Mouse (Mus musculus): Measurements from ENCODE around the gene Stk39. TPM values are rescaled to one million over a fixed set of nuclear protein-coding genes. Genes with fewer than 3 reads are reported as not detected.

Stk39 gene
- polyA plus RNA-seq, 1 experiment from 2014 or later = 77.2 TPM

GRCm38 (mm10) chr2:68435494-68436255, 36.4 kb downstream of the Stk39 start:
- Histone ChIP-seq H3K4me2 (peak overlapping the region; percentile 54), H3K27me3 (replicated peaks) (no peaks in the 10 kb centered on the region), H3K36me3 (peaks cover 4% of the 10 kb centered on the region; the same call in 1 of the 2 replicates), H3K9ac (0 out of 2 replicates have a peak overlapping the region, but pooled peaks have one; percentile 51), H3K4me1 (replicated peaks) (peaks cover 81% of the 10 kb centered on the region), H3K9me3 (replicated peaks) (no peaks in the 10 kb centered on the region), H3K27ac (ENCODE audit: poor library complexity, severe bottlenecking) (peak overlapping the region; percentile 88), H3K4me3 (peak overlapping the region; percentile 8; the same call in 1 of the 2 replicates)
- WGBS = 14% methylated on average over 15 of the region's 15 CpGs
- ATAC-seq (ENCODE audit: insufficient number of reproducible peaks, low FRiP score) = peak; percentile 19; the same call in 1 of the 2 replicates

DNA sequence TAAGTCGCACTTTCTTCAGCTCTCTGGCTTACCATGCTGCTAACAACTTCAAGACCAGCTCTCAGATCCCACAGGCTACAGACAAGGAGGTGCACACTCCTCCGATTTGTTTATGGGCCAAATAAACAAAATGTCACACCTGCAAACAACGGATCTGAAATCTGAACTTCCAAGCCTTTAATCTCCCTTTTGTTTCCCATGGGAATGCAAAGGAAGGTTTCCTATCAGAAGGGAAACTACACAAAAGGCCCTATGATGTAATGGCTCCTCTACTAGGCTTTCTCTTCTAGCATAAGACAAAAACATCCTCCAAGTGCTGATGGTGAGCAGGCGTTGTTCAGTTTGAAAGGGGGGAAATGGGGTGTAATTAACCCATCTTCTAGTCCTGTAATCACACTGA, 37.1 kb downstream of the Stk39 start:
- no peak for ATAC-seq (ENCODE audit: insufficient number of reproducible peaks, low FRiP score)
- no peaks in the 10 kb centered on the region for H3K27me3 ChIP-seq (replicated peaks)
- peaks cover 4% of the 10 kb centered on the region; the same call in 1 of the 2 replicates for H3K36me3 ChIP-seq
- H3K4me1 ChIP-seq (replicated peaks) = peaks cover 83% of the 10 kb centered on the region
- peak overlapping the region; percentile 56 for H3K27ac ChIP-seq (ENCODE audit: poor library complexity, severe bottlenecking)
- no peaks in the 10 kb centered on the region for H3K9me3 ChIP-seq (replicated peaks)
- 25% methylated on average over 4 of the region's 4 CpGs for WGBS
- no peak overlapping the region for H3K4me3 ChIP-seq
- H3K9ac ChIP-seq = 0 out of 2 replicates have a peak overlapping the region, but pooled peaks have one; percentile 23
- no peak overlapping the region for H3K4me2 ChIP-seq

GRCm38 (mm10) chr2:68434576-68434975, 37.5 kb downstream of the Stk39 start:
- no peak overlapping the region for H3K4me2 ChIP-seq
- H3K27me3 ChIP-seq (replicated peaks) = no peaks in the 10 kb centered on the region
- peaks cover under 1% of the 10 kb centered on the region; the same call in 1 of the 2 replicates for H3K36me3 ChIP-seq
- peak overlapping the region; percentile 56; the same call in 1 of the 2 replicates for H3K27ac ChIP-seq (ENCODE audit: poor library complexity, severe bottlenecking)
- 0 out of 2 replicates have a peak overlapping the region, but pooled peaks have one; percentile 23 for H3K9ac ChIP-seq
- no peak for ATAC-seq (ENCODE audit: insufficient number of reproducible peaks, low FRiP score)
- no peaks in the 10 kb centered on the region for H3K9me3 ChIP-seq (replicated peaks)
- no peak overlapping the region for H3K4me3 ChIP-seq
- 55% methylated on average over 5 of the region's 5 CpGs for WGBS
- H3K4me1 ChIP-seq (replicated peaks) = peaks cover 83% of the 10 kb centered on the region

GRCm38 (mm10) chr2:68433736-68434312, 38.2 kb downstream of the Stk39 start:
- H3K9me3 ChIP-seq (replicated peaks) = no peaks in the 10 kb centered on the region
- no peak overlapping the region for H3K4me2 ChIP-seq
- no peaks in the 10 kb centered on the region for H3K36me3 ChIP-seq
- WGBS = 62% methylated on average over 9 of the region's 9 CpGs
- H3K9ac ChIP-seq = peak overlapping the region; percentile 40; the same call in 1 of the 2 replicates
- no peak overlapping the region for H3K4me3 ChIP-seq
- H3K4me1 ChIP-seq (replicated peaks) = peaks cover 88% of the 10 kb centered on the region
- H3K27ac ChIP-seq (ENCODE audit: poor library complexity, severe bottlenecking) = peak overlapping the region; percentile 85
- H3K27me3 ChIP-seq (replicated peaks) = no peaks in the 10 kb centered on the region
- ATAC-seq (ENCODE audit: insufficient number of reproducible peaks, low FRiP score) = no peak

GRCm38 (mm10) chr2:68432834-68433233, 39.2 kb downstream of the Stk39 start:
- no peak overlapping the region for H3K4me3 ChIP-seq
- no peaks in the 10 kb centered on the region for H3K27me3 ChIP-seq (replicated peaks)
- H3K9ac ChIP-seq = no peak overlapping the region
- peak overlapping the region; percentile 12; the same call in 1 of the 2 replicates for H3K4me2 ChIP-seq
- peak overlapping the region; percentile 85 for H3K27ac ChIP-seq (ENCODE audit: poor library complexity, severe bottlenecking)
- H3K4me1 ChIP-seq (replicated peaks) = peaks cover 87% of the 10 kb centered on the region
- H3K36me3 ChIP-seq = no peaks in the 10 kb centered on the region
- no peaks in the 10 kb centered on the region for H3K9me3 ChIP-seq (replicated peaks)
- 17% methylated on average over 4 of the region's 4 CpGs for WGBS
- no peak for ATAC-seq (ENCODE audit: insufficient number of reproducible peaks, low FRiP score)

DNA sequence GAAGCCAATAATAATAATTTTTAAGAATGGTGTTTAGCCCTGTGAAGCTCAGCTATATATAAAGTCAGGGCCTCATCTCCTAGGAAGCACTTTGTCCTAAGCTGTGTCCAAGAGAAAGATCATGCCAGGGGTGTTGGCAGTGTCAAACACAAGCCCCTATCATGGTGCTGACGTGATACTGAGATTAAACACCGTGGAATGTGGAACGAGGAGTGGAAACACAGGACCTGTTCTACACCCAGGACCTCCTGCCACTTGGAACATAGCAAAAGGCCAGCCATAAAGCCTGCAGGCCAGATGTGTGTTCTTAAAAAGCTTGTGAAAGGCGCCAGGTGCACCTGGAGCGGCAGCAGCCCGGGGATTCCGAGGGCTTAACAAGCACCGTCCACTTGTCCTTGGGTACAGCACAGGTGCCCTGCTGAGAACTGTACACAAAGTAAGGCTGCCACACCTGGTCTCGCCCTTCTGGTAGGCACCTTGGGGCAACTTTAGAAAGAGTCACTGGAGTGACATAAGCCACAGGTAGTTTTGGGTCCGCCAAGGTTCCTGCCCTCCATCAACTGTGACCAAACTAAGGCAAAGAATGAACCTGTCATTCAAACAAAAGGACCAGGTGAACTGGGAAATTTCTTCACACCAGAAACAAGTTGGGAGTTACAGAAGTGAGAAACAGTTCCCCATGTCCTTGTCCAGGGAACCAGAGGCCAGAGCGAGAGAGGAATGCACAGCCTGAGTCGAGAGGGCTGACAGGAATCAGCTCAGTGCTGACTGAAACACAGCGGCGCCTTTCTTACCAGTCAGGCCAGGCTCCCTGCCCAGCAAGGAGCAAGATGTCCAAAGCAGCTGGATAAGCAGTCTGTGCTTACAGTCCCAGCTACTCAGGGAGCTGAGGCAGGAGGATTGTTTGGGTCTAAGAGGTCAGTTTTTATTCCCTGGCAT, 40.8 kb downstream of the Stk39 start:
- Histone ChIP-seq H3K9ac (peak overlapping the region; percentile 6; the same call in 1 of the 2 replicates), H3K27ac (ENCODE audit: poor library complexity, severe bottlenecking) (peak overlapping the region; percentile 92), H3K4me1 (replicated peaks) (peaks cover 81% of the 10 kb centered on the region), H3K27me3 (replicated peaks) (no peaks in the 10 kb centered on the region), H3K4me2 (peak overlapping the region; percentile 46), H3K9me3 (replicated peaks) (no peaks in the 10 kb centered on the region), H3K36me3 (no peaks in the 10 kb centered on the region), H3K4me3 (no peak overlapping the region)
- 44% methylated on average over 14 of the region's 14 CpGs for WGBS
- peak; percentile 71 for ATAC-seq (ENCODE audit: insufficient number of reproducible peaks, low FRiP score)

GRCm38 (mm10) chr2:68430493-68430892, 41.6 kb downstream of the Stk39 start:
- ATAC-seq (ENCODE audit: insufficient number of reproducible peaks, low FRiP score) = peak; percentile 51; the same call in 1 of the 2 replicates
- Histone ChIP-seq H3K4me1 (replicated peaks) (peaks cover 79% of the 10 kb centered on the region), H3K27ac (ENCODE audit: poor library complexity, severe bottlenecking) (peak overlapping the region; percentile 92)

GRCm38 (mm10) chr2:68429436-68429835, 42.6 kb downstream of the Stk39 start:
- no peak overlapping the region for H3K4me2 ChIP-seq
- no peak overlapping the region for H3K4me3 ChIP-seq
- H3K9me3 ChIP-seq (replicated peaks) = no peaks in the 10 kb centered on the region
- no peak overlapping the region for H3K27ac ChIP-seq (ENCODE audit: poor library complexity, severe bottlenecking)
- ATAC-seq (ENCODE audit: insufficient number of reproducible peaks, low FRiP score) = no peak
- H3K9ac ChIP-seq = no peak overlapping the region
- 73% methylated on average over 4 of the region's 4 CpGs for WGBS
- H3K36me3 ChIP-seq = peaks cover 3% of the 10 kb centered on the region; the same call in 1 of the 2 replicates
- no peaks in the 10 kb centered on the region for H3K27me3 ChIP-seq (replicated peaks)
- H3K4me1 ChIP-seq (replicated peaks) = peaks cover 76% of the 10 kb centered on the region

More at GRCm38 (mm10) chr2:68430493-68430892, 41.6 kb downstream of the Stk39 start:
- H3K27me3 ChIP-seq (replicated peaks) = no peaks in the 10 kb centered on the region
- H3K9ac ChIP-seq = no peak overlapping the region
- H3K9me3 ChIP-seq (replicated peaks) = no peaks in the 10 kb centered on the region
- H3K36me3 ChIP-seq = no peaks in the 10 kb centered on the region
- H3K4me3 ChIP-seq = no peak overlapping the region
- H3K4me2 ChIP-seq = peak overlapping the region; percentile 45
- WGBS = 43% methylated on average over 5 of the region's 5 CpGs

DNA sequence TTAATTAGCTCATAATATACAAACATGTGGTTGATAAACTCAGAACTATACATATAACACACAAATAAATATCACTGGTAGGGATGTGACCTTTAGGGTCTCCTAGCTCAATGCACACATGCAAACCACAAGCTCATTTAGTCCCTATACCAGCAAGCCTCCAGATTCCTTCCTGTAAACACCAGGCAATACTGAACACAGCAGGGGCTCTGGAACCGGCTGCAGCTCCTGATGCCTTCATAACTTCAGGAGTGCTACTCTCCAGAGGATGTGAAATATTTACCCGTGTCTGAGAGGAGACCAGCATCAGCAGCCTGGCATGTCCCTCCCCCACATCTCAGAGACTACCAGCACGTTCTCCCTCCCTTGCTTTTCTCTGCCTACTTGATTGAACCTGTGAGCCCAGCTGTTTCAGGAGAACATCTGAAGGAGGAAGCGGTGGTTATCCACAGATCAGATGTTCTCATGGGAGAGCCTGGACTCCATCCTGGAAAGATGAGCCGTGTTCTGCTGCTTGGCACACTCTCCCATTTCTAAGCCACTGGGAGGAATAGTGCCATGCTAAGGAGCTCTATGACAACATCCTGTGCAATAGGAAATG, 45.0 kb downstream of the Stk39 start:
- Histone ChIP-seq H3K4me2 (no peak overlapping the region), H3K4me3 (no peak overlapping the region), H3K36me3 (peaks cover 3% of the 10 kb centered on the region; the same call in 1 of the 2 replicates), H3K27ac (ENCODE audit: poor library complexity, severe bottlenecking) (no peak overlapping the region), H3K9me3 (replicated peaks) (no peaks in the 10 kb centered on the region), H3K9ac (no peak overlapping the region), H3K4me1 (replicated peaks) (peaks cover 60% of the 10 kb centered on the region), H3K27me3 (replicated peaks) (no peaks in the 10 kb centered on the region)
- WGBS = 59% methylated on average over 5 of the region's 5 CpGs
- ATAC-seq (ENCODE audit: insufficient number of reproducible peaks, low FRiP score) = no peak

- Histone ChIP-seq H3K27ac (ENCODE audit: poor library complexity, severe bottlenecking) (no peak overlapping the region), H3K36me3 (peaks cover 3% of the 10 kb centered on the region; the same call in 1 of the 2 replicates), H3K4me3 (no peak overlapping the region), H3K9ac (no peak overlapping the region), H3K4me1 (replicated peaks) (peaks cover 62% of the 10 kb centered on the region), H3K9me3 (replicated peaks) (no peaks in the 10 kb centered on the region), H3K4me2 (no peak overlapping the region), H3K27me3 (replicated peaks) (no peaks in the 10 kb centered on the region)
- WGBS = 51% methylated on average over 4 of the region's 4 CpGs
- ATAC-seq (ENCODE audit: insufficient number of reproducible peaks, low FRiP score) = peak; percentile 68; the same call in 1 of the 2 replicates
These were observed 46.0 kb downstream of the Stk39 start for GRCm38 (mm10) chr2:68426074-68426473.

All from heart, embryonic 12.5 days (tissue).